Mouse (Mus musculus) liver, postnatal 0 days (tissue): ENCODE results near the gene Fcer1g.

Experiments
- CTCF ChIP-seq: sonication (generic); IDR thresholded peaks from 2 replicates; pipeline ENCODE4 v1.5.1; 2016; ENCODE audit warnings: antibody characterized with exemption, low read depth
- EP300 ChIP-seq: IDR thresholded peaks from 2 replicates; pipeline ENCODE4 v1.6.1; 2016; ENCODE audit warnings: antibody characterized with exemption, low read depth, mild to moderate bottlenecking

- TF ChIP-seq CTCF (no peak), EP300 (no peak)
These were observed 15.9 kb upstream of the Fcer1g start, which contains the start of gene Adamts4 for GRCm38 (mm10) chr1:171249913-171250600.
